9 mouse cellular contexts compared by ENCODE assay signal in genomic region chr12:77789871-77790270, GRCm38 (mm10).
DNase-seq lines count a peak whose midpoint lies in the region; ATAC-seq lines count a peak whose summit lies in the region.
"Had no signal": no experiment of that assay in that cellular context is flagged by ENCODE, and none has a peak within 500 bp of the region (broad histone marks: within the 10 kb centered on the region; RNA-seq: fewer than 3 reads in every experiment).

No protein-coding gene starts in this region.

- H3K27ac ChIP-seq in heart, embryonic 14.5 days (replicated peaks in 1 of 2; ENCODE audit: control insufficient read depth in 1 of 2, insufficient read depth in 1 of 2, low read depth in 2 of 2, low read length in 2 of 2) = no peak overlapping the region
- H3K27ac ChIP-seq in embryonic facial prominence, embryonic 14.5 days (replicated peaks; ENCODE audit: low read depth, low read length) = no peak overlapping the region
- H3K27ac ChIP-seq in hindbrain, embryonic 15.5 days (replicated peaks) = no peak overlapping the region
- no peak overlapping the region for H3K27ac ChIP-seq in midbrain, embryonic 11.5 days (ENCODE audit: low read depth, low read length)

- peak overlapping the region; percentile 58 for H3K4me2 ChIP-seq in heart, embryonic 14.5 days (ENCODE audit: low read length)
- H3K4me2 ChIP-seq in embryonic facial prominence, embryonic 14.5 days (ENCODE audit: low read depth, low read length) = peak overlapping the region; percentile 49
- H3K4me2 ChIP-seq in hindbrain, embryonic 15.5 days = peak overlapping the region; percentile 47
- peak overlapping the region; percentile 50 for H3K4me2 ChIP-seq in midbrain, embryonic 11.5 days

- no peaks in the 10 kb centered on the region for H3K27me3 ChIP-seq in heart, embryonic 14.5 days (ENCODE audit: control insufficient read depth, insufficient read depth, low read length)
- no peaks in the 10 kb centered on the region for H3K27me3 ChIP-seq in embryonic facial prominence, embryonic 14.5 days (replicated peaks; ENCODE audit: control insufficient read depth, insufficient read depth, low read length)
- H3K27me3 ChIP-seq in hindbrain, embryonic 15.5 days = no peaks in the 10 kb centered on the region
- H3K27me3 ChIP-seq in midbrain, embryonic 11.5 days (ENCODE audit: control insufficient read depth, insufficient read depth, low read length) = no peaks in the 10 kb centered on the region
- H3K27me3 ChIP-seq: CH12.LX had no signal

- intact Hi-C loops in heart, postnatal 10 days (cut with DNase I) = loop anchor here (10.0 kb wide), 2 partner anchors 545 to 785 kb away; no protein-coding TSS in a partner anchor

- peak overlapping the region; percentile 6 to 16; a peak in 2 of 4 replicates for H3K4me3 ChIP-seq in heart, embryonic 14.5 days (ENCODE audit: control insufficient read depth in 1 of 2, insufficient read depth in 1 of 2, low read depth in 1 of 2, low read length in 2 of 2)
- H3K4me3 ChIP-seq in embryonic facial prominence, embryonic 14.5 days (ENCODE audit: low read depth, low read length) = peak overlapping the region; percentile 18
- peak overlapping the region; percentile 21 for H3K4me3 ChIP-seq in hindbrain, embryonic 15.5 days
- H3K4me3 ChIP-seq in midbrain, embryonic 11.5 days (ENCODE audit: low read depth, low read length) = peak overlapping the region; percentile 21; the same call in 1 of the 2 replicates

- no peaks in the 10 kb centered on the region for H3K9me3 ChIP-seq in heart, embryonic 14.5 days (ENCODE audit: control insufficient read depth, low read length)
- no peaks in the 10 kb centered on the region for H3K9me3 ChIP-seq in embryonic facial prominence, embryonic 14.5 days (ENCODE audit: control insufficient read depth, low read length)
- no peaks in the 10 kb centered on the region for H3K9me3 ChIP-seq in hindbrain, embryonic 15.5 days
- H3K9me3 ChIP-seq in midbrain, embryonic 11.5 days (ENCODE audit: control insufficient read depth, low read length) = no peaks in the 10 kb centered on the region

- DNase-seq in heart, postnatal 10 days = no peak
- no peak for DNase-seq in embryonic facial prominence, embryonic 14.5 days (ENCODE audit: low spot score)
- DNase-seq in midbrain, embryonic 11.5 days (ENCODE audit: low spot score, missing footprints) = peak; percentile 85
- DNase-seq in adrenal gland, adult (ENCODE audit: inconsistent age in 2 of 2, low spot score in 1 of 2) = no peak
- DNase-seq in thymus, adult 18-20 months = no peak
- DNase-seq in layer of hippocampus, adult 8-10 months (ENCODE audit: low spot score in 2 of 2) = no peak

- 32% methylated on average over 14 of the region's 14 CpGs for WGBS in heart, embryonic 14.5 days
- 15% methylated on average over 14 of the region's 14 CpGs for WGBS in embryonic facial prominence, embryonic 14.5 days
- 15% methylated on average over 14 of the region's 14 CpGs for WGBS in hindbrain, embryonic 15.5 days
- WGBS in midbrain, embryonic 11.5 days = 13% methylated on average over 14 of the region's 14 CpGs

- H3K4me1 ChIP-seq in heart, embryonic 14.5 days (ENCODE audit: control insufficient read depth in 2 of 2, insufficient read depth in 2 of 2, low read length in 2 of 2) = peaks cover 5% of the 10 kb centered on the region in 2 experiments; a peak in 2 of 4 replicates
- peaks cover 9% of the 10 kb centered on the region for H3K4me1 ChIP-seq in embryonic facial prominence, embryonic 14.5 days (ENCODE audit: control insufficient read depth, insufficient read depth, low read length)
- H3K4me1 ChIP-seq in hindbrain, embryonic 15.5 days (replicated peaks) = peaks cover 8% of the 10 kb centered on the region
- peaks cover 2% of the 10 kb centered on the region for H3K4me1 ChIP-seq in midbrain, embryonic 11.5 days (ENCODE audit: control insufficient read depth, insufficient read depth, low read length)

- no peak for ATAC-seq in heart, embryonic 14.5 days (ENCODE audit: insufficient number of reproducible peaks, insufficient read depth, low FRiP score, low read depth)
- ATAC-seq in embryonic facial prominence, embryonic 14.5 days (ENCODE audit: low read depth) = no peak
- no peak for ATAC-seq in hindbrain, embryonic 15.5 days (ENCODE audit: low FRiP score, low read depth)
- no peak for ATAC-seq in midbrain, embryonic 11.5 days (ENCODE audit: low FRiP score)

- peak overlapping the region; percentile 34; the same call in 1 of the 2 replicates for H3K9ac ChIP-seq in heart, embryonic 14.5 days (ENCODE audit: low read length)
- H3K9ac ChIP-seq in embryonic facial prominence, embryonic 14.5 days (ENCODE audit: low read depth, low read length) = peak overlapping the region; percentile 8; the same call in 1 of the 2 replicates
- no peak overlapping the region; the same call in 1 of the 2 replicates for H3K9ac ChIP-seq in hindbrain, embryonic 15.5 days
- 0 out of 2 replicates have a peak overlapping the region, but pooled peaks have one; percentile 10 for H3K9ac ChIP-seq in midbrain, embryonic 11.5 days (ENCODE audit: low read length)

- H3K36me3 ChIP-seq in heart, embryonic 14.5 days (ENCODE audit: control insufficient read depth, insufficient read depth, low read length) = no peaks in the 10 kb centered on the region
- no peaks in the 10 kb centered on the region for H3K36me3 ChIP-seq in embryonic facial prominence, embryonic 14.5 days (ENCODE audit: control insufficient read depth, insufficient read depth, low read length)
- no peaks in the 10 kb centered on the region for H3K36me3 ChIP-seq in hindbrain, embryonic 15.5 days
- no peaks in the 10 kb centered on the region for H3K36me3 ChIP-seq in midbrain, embryonic 11.5 days (ENCODE audit: control insufficient read depth, insufficient read depth, low read length)
